Mouse (Mus musculus) heart, embryonic 12.5 days (tissue): ENCODE data around the gene Kif5a. TPM values are rescaled to one million over a fixed set of nuclear protein-coding genes. Genes with fewer than 3 reads are reported as not detected.

Source experiments
- ATAC-seq: fragments of 200-750 bp; cut with Nextera tagmentation; 2 replicates; pipeline ENCODE4 v1.8.0; 2017; ENCODE audit warnings: moderate TSS enrichment, moderate library complexity; ENCODE audit not compliant: insufficient number of reproducible peaks, low FRiP score
- H3K27ac ChIP-seq: fragments of 300-500 bp; sonication (generic); 2 replicates; pipeline ENCODE4 v1.5.1; 2016; ENCODE audit warnings: mild to moderate bottlenecking, moderate library complexity; ENCODE audit not compliant: poor library complexity, severe bottlenecking
- H3K27me3 ChIP-seq: fragments of 300-500 bp; sonication (generic); replicated peaks from 2 replicates; pipeline ENCODE4 v1.6.1; 2016; ENCODE audit warnings: mild to moderate bottlenecking, moderate library complexity
- H3K36me3 ChIP-seq: fragments of 300-500 bp; sonication (generic); 2 replicates; pipeline ENCODE4 v1.6.1; 2016; ENCODE audit warnings: mild to moderate bottlenecking, moderate library complexity
- H3K4me1 ChIP-seq: fragments of 300-500 bp; sonication (generic); replicated peaks from 2 replicates; pipeline ENCODE4 v1.6.1; 2016; ENCODE audit warnings: mild to moderate bottlenecking
- H3K4me2 ChIP-seq: fragments of 300-500 bp; sonication (generic); 2 replicates; pipeline ENCODE4 v1.6.1; 2016; ENCODE audit warnings: mild to moderate bottlenecking, moderate library complexity
- H3K4me3 ChIP-seq: fragments of 300-500 bp; sonication (generic); 2 replicates; pipeline ENCODE4 v1.5.1; 2016; ENCODE audit warnings: mild to moderate bottlenecking
- H3K9ac ChIP-seq: fragments of 300-500 bp; sonication (generic); 2 replicates; pipeline ENCODE4 v1.6.1; 2016; ENCODE audit warnings: mild to moderate bottlenecking, moderate library complexity
- H3K9me3 ChIP-seq: fragments of 300-500 bp; sonication (generic); replicated peaks from 2 replicates; pipeline ENCODE4 v1.6.1; 2016; ENCODE audit warnings: mild to moderate bottlenecking, moderate library complexity
- WGBS: fragments of 180-500 bp; shearing (Covaris S2); methylation state at CpG from one replicate; pipeline ENCODE4 v1.1.7; 2016; 5-methylcytosine and 5-hydroxymethylcytosine counted together
- polyA plus RNA-seq: library from polyadenylated mRNA; unstranded; fragments of >200 nt; fragmentation: Nextera tagmentation; extraction: Ambion mirVana; gene quantifications from 2 replicates; pipeline ENCODE4 v1.2.1, GENCODE M21; 2016

The Kif5a gene
- polyA plus RNA-seq, 1 experiment from 2014 or later: 0.79 TPM

- 86% methylated on average over 24 of the region's 24 CpGs for WGBS
- H3K27ac ChIP-seq: peak overlapping the region; percentile 49; the same call in 1 of the 2 replicates
- H3K27me3 ChIP-seq: no peaks in the 10 kb centered on the region
- H3K4me2 ChIP-seq: no peak overlapping the region
- H3K36me3 ChIP-seq: peaks cover 76% of the 10 kb centered on the region
- no peaks in the 10 kb centered on the region for H3K9me3 ChIP-seq
- no peak overlapping the region for H3K4me3 ChIP-seq
- H3K4me1 ChIP-seq: peaks cover 44% of the 10 kb centered on the region
- H3K9ac ChIP-seq: peak overlapping the region; percentile 22; the same call in 1 of the 2 replicates
- ATAC-seq: no peak
Measured at GRCm38 (mm10) chr10:127295986-127296794, 33.0 kb upstream of the Kif5a start.

- Histone ChIP-seq H3K36me3 (peaks cover 64% of the 10 kb centered on the region), H3K4me3 (no peak overlapping the region), H3K9me3 (no peaks in the 10 kb centered on the region), H3K4me1 (peaks cover 44% of the 10 kb centered on the region), H3K27me3 (no peaks in the 10 kb centered on the region), H3K9ac (no peak overlapping the region), H3K4me2 (no peak overlapping the region), H3K27ac (no peak overlapping the region)
- 91% methylated on average over 10 of the region's 10 CpGs for WGBS
- no peak for ATAC-seq
Measured at GRCm38 (mm10) chr10:127294895-127295510, 31.9 kb upstream of the Kif5a start.

GRCm38 (mm10) chr10:127293590-127294113, 30.5 kb upstream of the Kif5a start:
- H3K27me3 ChIP-seq: no peaks in the 10 kb centered on the region
- ATAC-seq: no peak
- WGBS: 85% methylated on average over 3 of the region's 3 CpGs
- no peak overlapping the region for H3K27ac ChIP-seq
- H3K36me3 ChIP-seq: peaks cover 50% of the 10 kb centered on the region
- H3K9me3 ChIP-seq: no peaks in the 10 kb centered on the region
- H3K4me2 ChIP-seq: peak overlapping the region; percentile 97
- H3K9ac ChIP-seq: peak overlapping the region; percentile 41; the same call in 1 of the 2 replicates
- H3K4me3 ChIP-seq: 0 out of 2 replicates have a peak overlapping the region, but pooled peaks have one; percentile 69
- H3K4me1 ChIP-seq: peaks cover 47% of the 10 kb centered on the region

GRCm38 (mm10) chr10:127292987-127293538, 29.9 kb upstream of the Kif5a start:
- no peak for ATAC-seq
- H3K9ac ChIP-seq: peak overlapping the region; percentile 41; the same call in 1 of the 2 replicates
- H3K4me1 ChIP-seq: peaks cover 47% of the 10 kb centered on the region
- H3K27me3 ChIP-seq: no peaks in the 10 kb centered on the region
- peak overlapping the region; percentile 97 for H3K4me2 ChIP-seq
- H3K4me3 ChIP-seq: peak overlapping the region; percentile 69
- H3K36me3 ChIP-seq: peaks cover 49% of the 10 kb centered on the region
- 63% methylated on average over 6 of the region's 6 CpGs for WGBS
- no peaks in the 10 kb centered on the region for H3K9me3 ChIP-seq
- peak overlapping the region; percentile 89; the same call in 1 of the 2 replicates for H3K27ac ChIP-seq

GRCm38 (mm10) chr10:127291881-127292638, 28.9 kb upstream of the Kif5a start:
- Histone ChIP-seq H3K9me3 (no peaks in the 10 kb centered on the region), H3K27ac (peak overlapping the region; percentile 89), H3K27me3 (no peaks in the 10 kb centered on the region), H3K9ac (peak overlapping the region; percentile 78), H3K4me3 (peak overlapping the region; percentile 69), H3K4me2 (peak overlapping the region; percentile 97), H3K4me1 (peaks cover 49% of the 10 kb centered on the region), H3K36me3 (peaks cover 43% of the 10 kb centered on the region)
- WGBS: 3% methylated on average over 5 of the region's 5 CpGs
- ATAC-seq: no peak

- under 1% methylated on average over 19 of the region's 19 CpGs for WGBS
- Histone ChIP-seq H3K9ac (peak overlapping the region; percentile 78), H3K27ac (peak overlapping the region; percentile 89), H3K9me3 (no peaks in the 10 kb centered on the region), H3K4me1 (peaks cover 49% of the 10 kb centered on the region), H3K36me3 (peaks cover 43% of the 10 kb centered on the region), H3K4me3 (peak overlapping the region; percentile 69), H3K27me3 (no peaks in the 10 kb centered on the region), H3K4me2 (peak overlapping the region; percentile 97)
- peak; percentile 30 for ATAC-seq
Measured at GRCm38 (mm10) chr10:127290930-127291880, 28.1 kb upstream of the Kif5a start.

GRCm38 (mm10) chr10:127290307-127290929, 27.3 kb upstream of the Kif5a start:
- peaks cover 52% of the 10 kb centered on the region for H3K4me1 ChIP-seq
- peak overlapping the region; percentile 78 for H3K9ac ChIP-seq
- H3K4me2 ChIP-seq: peak overlapping the region; percentile 97
- peak overlapping the region; percentile 69 for H3K4me3 ChIP-seq
- peak overlapping the region; percentile 99 for H3K27ac ChIP-seq
- H3K27me3 ChIP-seq: no peaks in the 10 kb centered on the region
- ATAC-seq: peak; percentile 90
- WGBS: under 1% methylated on average over 44 of the region's 47 CpGs
- peaks cover 43% of the 10 kb centered on the region for H3K36me3 ChIP-seq
- H3K9me3 ChIP-seq: no peaks in the 10 kb centered on the region

- H3K4me2 ChIP-seq: peak overlapping the region; percentile 97
- H3K9ac ChIP-seq: peak overlapping the region; percentile 84
- under 1% methylated on average over 15 of the region's 15 CpGs for WGBS
- H3K27me3 ChIP-seq: no peaks in the 10 kb centered on the region
- peak overlapping the region; percentile 69 for H3K4me3 ChIP-seq
- H3K36me3 ChIP-seq: peaks cover 43% of the 10 kb centered on the region
- H3K9me3 ChIP-seq: no peaks in the 10 kb centered on the region
- ATAC-seq: peak; percentile 26
- peaks cover 60% of the 10 kb centered on the region for H3K4me1 ChIP-seq
- peak overlapping the region; percentile 99 for H3K27ac ChIP-seq
Measured at GRCm38 (mm10) chr10:127289573-127290191, 26.5 kb upstream of the Kif5a start.

- peak within 1 kb of the TSS; percentile 69 for H3K4me3 ChIP-seq
- under 1% methylated on average over 56 of the region's 65 CpGs for WGBS
- H3K4me1 ChIP-seq: peaks cover 61% of the 10 kb centered on the region
- peak within 1 kb of the TSS; percentile 84 for H3K9ac ChIP-seq
- peaks cover 43% of the 10 kb centered on the region for H3K36me3 ChIP-seq
- H3K27ac ChIP-seq: peak within 1 kb of the TSS; percentile 99
- peak; percentile 64 for ATAC-seq
- H3K27me3 ChIP-seq: no peaks in the 10 kb centered on the region
- H3K9me3 ChIP-seq: no peaks in the 10 kb centered on the region
- H3K4me2 ChIP-seq: peak within 1 kb of the TSS; percentile 97
Measured at GRCm38 (mm10) chr10:127288800-127289572, 25.8 kb upstream of the Kif5a start, which contains the start of gene Mbd6. Gene Mbd6 (minus strand): TSS chr10:127289018.
